Mouse (Mus musculus): ENCODE data around the gene Pcx. TPM values are rescaled to one million over a fixed set of nuclear protein-coding genes. Genes with fewer than 3 reads are reported as not detected.

Pcx gene
- total RNA-seq, 4 experiments from 2014 or later, result 38.8 to 58.2 (median 43.9) TPM

- DNase-seq (ENCODE audit: low spot score), result no peak
Observed at GRCm38 (mm10) chr19:4496535-4497262, 13.6 kb upstream of the Pcx start.

DNA sequence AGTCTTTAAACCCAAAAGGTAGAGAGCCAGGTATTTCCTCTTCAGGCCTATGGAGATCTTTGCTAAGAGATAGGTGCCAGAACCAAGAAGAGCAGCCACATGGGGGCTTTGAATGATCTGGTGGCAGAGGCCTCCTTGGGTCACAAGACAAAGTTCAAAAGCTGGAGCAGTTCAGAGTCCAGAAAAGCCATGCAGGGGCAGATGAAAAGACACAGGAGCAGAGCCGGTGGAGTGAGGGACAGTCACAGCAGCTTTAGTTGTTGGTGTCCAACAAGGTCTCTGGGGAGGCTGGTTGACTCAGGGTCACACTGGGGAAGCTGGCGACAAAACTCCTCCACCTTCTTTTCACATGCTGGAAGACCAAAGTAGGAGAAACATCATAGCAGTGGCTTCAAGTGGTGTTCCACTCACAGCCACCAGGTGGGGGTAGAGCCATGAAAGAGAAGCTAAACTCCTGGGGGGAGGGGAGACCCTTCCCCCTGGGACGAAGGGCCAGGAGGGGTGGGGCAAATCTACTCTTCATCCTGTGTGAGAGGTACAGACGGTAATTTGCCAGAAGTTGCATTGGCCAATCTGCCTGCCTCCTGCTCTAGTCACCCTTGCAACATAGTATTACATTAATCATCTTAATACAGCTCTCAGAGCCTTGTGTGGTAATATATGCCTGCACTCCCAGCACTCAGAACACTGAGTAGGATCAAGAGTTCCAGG, 12.9 kb upstream of the Pcx start:
- peak; percentile 36 for DNase-seq (ENCODE audit: low spot score)

- no peak for DNase-seq (ENCODE audit: low spot score)
Observed at GRCm38 (mm10) chr19:4498062-4498933, 12.0 kb upstream of the Pcx start, which contains the start of gene 2010003K11Rik. 2010003K11Rik (minus strand) TSS chr19:4498583.

- no peak for DNase-seq (ENCODE audit: low spot score)
Observed at GRCm38 (mm10) chr19:4502701-4503100, 7.6 kb upstream of the Pcx start.

- no peak for DNase-seq (ENCODE audit: low spot score)
Observed at GRCm38 (mm10) chr19:4504830-4505229, 5.4 kb upstream of the Pcx start.

DNA sequence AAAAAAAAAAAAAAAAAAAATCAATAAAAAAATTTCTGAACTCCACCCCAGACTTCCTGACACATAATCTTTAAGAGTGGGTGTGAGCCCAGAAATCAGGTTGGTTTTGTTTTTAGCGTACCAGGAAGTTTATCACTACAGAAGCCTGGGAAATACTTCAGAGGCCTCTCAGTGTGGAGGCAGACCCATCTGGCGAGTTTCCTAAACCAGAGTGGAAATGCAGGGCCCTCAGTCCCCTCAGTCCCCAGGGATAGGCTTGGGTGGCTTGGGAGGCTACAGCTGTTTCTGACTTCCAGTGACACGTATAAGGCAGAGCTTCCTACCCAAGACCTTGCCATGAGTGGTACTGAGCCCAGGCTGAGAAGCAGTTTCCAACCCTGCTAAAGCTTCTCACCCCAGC, 2.5 kb upstream of the Pcx start:
- DNase-seq (ENCODE audit: low spot score), result no peak

DNA sequence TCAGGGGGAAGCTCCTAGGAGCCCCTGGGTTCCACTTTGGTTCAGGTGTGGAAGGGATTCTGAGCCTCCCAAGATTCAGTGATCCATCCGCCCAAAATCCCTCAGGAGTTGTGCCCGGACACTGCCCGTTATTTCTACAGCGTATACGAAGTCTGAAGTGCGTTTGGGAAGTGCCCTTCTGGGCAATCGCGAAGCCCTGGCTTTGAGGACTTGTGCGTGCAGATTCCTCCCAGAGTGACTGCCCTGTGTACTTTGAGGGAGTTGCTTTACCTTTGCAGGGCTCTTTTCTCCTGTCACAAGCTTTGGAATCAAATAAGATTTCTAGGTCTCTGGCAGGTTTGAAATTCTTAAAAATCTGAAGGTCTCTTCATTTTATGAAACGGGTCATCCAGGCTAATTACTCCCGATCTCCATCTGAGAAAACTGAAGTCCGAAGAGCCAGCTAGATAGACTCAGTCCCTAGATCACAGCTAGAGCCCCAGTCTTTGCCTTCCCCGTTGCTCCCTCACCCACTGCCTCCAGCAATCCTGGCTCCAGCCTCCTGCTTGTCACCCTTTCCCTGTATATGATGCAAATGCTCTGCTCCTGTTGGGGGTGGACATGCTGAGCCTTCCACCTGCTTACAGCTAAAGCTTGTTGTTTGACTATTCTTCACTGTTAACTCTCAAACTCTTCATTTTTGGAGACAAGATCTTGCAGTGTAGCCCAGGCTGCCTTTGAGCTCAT, 1.0 kb downstream of the Pcx start:
- DNase-seq (ENCODE audit: low spot score), result no peak

DNA sequence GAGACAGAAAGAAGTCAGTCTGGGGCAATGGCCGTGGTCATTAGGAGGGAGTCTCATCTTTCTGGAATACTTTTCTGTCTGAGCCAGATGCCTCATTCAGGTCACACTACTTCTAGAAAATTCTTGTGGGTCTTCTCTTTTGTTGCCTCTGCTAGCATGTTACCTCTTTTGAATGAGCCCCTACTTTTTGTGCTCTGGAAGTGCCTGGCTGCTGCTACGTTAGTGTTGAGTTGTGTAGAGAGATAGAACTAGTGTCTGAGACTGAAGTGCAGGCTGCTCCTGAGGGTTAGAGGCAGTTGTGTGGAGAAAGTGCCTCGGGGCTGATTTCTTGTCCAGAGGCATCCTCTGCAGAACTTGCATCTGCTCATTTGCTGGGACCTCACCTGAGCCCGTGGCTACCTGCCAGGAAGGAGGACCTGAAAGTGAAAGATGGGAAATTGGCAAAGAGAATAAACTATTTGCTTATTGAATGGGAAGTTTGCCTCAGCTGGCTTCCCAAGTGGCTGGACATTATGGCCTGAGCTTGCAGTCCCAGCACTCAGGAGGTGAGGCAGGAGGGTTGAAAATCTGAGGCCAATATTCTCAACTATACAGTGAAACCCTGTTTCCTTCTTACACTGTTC, 3.1 kb downstream of the Pcx start:
- no peak for DNase-seq (ENCODE audit: low spot score)

- DNase-seq (ENCODE audit: low spot score), result no peak
Observed at GRCm38 (mm10) chr19:4515746-4516145, 5.5 kb downstream of the Pcx start.

DNA sequence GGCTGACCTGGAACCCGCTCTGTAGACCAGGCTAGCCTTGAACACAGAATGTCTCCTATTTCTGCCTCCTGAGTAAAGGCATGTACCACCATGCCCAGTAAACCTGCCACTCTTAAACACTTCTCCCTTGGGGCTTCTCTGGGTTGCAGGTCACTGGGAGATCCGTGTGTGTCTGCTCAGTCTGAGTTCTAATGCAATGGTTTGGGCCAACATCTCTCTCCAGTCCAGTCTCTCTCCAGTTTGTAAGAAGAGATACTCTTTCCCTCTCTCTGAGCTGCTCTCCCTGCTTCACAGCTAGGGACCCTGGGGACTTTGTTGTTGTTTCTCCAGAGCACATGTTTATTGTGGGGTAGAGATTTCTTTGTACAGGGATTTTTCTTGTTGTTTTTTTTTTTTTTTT, 6.0 kb downstream of the Pcx start:
- DNase-seq (ENCODE audit: low spot score), result no peak

GRCm38 (mm10) chr19:4517483-4517882, 7.2 kb downstream of the Pcx start:
- no peak for DNase-seq (ENCODE audit: low spot score)

GRCm38 (mm10) chr19:4521426-4522050, 11.3 kb downstream of the Pcx start:
- DNase-seq (ENCODE audit: low spot score), result no peak

DNA sequence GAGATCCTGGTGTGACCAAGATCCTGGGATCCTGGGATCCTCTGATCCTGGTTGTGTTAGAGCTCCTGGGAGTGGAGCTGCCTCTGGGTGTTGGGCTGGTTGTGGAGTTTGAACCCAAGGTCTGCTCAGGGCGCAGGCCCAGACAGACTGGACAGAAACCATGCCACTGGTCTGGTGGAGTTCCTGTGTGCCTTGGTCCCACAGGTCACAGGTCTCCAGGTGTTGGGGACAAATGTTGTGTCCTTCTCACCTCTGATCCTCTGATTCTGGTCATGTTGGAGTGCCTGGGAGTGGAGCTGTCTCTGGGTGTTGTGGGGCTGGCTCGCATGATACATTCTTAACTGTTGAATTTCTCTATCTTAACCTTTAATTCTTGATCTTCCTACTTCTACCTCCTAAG, 24.4 kb downstream of the Pcx start:
- DNase-seq (ENCODE audit: low spot score), result no peak

- DNase-seq (ENCODE audit: low spot score), result no peak
Observed at GRCm38 (mm10) chr19:4535922-4536321, 25.6 kb downstream of the Pcx start.

- no peak for DNase-seq (ENCODE audit: low spot score)
Observed at GRCm38 (mm10) chr19:4536606-4537005, 26.3 kb downstream of the Pcx start.

- no peak for DNase-seq (ENCODE audit: low spot score)
Observed at GRCm38 (mm10) chr19:4540263-4540662, 30.0 kb downstream of the Pcx start.

DNA sequence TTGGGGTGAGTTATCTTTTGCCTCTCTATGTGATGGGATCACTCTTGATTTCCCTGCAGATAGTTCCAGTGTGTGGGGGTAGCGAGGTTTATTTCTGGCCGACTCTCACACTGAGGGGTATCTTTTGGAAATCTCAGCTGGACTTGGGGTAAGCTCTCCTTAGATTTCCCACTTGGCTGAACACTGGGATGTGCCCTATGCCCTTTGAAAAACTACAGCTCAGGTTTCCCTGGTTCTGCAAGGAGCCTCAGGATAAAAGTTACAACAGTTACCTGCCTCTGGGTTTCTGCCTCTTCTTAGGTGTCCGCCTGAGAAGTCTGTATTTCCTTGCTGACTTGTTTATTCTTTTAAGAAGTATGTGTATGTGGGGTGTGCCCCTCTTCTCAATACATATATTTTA, 30.7 kb downstream of the Pcx start:
- DNase-seq (ENCODE audit: low spot score), result no peak

DNA sequence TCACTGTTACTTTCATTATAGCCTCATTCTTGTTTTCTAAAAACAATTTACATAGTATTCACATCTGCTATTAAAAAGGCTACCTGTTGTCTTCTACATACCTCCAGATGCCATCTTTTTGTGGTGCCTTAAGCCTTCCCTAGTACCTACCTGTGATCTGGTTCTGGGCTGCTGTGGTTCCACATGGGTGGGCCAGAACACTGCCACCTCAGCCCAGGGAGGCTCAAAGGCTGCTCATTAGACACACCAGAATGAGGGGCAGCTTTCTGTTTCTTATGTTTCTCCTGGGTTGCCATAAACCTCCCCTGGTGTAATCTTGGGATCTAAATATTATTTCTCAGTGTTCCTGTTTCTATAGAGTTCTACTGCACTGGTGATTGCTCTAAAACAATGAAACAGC, 31.8 kb downstream of the Pcx start:
- no peak for DNase-seq (ENCODE audit: low spot score)

DNA sequence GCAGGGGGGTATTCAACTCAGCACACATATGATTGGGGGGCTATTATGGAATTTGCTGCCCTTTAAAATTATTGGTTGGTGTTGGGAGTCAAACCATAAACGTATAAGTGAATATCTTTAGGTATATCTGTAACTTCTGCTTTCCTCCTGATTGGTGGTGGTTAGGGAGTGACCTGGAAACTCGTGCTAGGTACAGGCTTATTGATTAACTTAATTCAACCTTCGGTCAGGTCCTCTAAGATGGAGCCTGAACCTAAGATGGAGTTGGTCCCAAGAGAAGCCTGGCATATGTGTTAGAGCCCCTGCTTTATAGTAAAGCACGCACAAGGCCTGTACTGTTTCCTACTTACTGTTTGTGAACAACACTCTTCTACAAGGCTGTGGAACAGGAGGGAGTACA, 34.8 kb downstream of the Pcx start:
- DNase-seq (ENCODE audit: low spot score), result no peak

DNA sequence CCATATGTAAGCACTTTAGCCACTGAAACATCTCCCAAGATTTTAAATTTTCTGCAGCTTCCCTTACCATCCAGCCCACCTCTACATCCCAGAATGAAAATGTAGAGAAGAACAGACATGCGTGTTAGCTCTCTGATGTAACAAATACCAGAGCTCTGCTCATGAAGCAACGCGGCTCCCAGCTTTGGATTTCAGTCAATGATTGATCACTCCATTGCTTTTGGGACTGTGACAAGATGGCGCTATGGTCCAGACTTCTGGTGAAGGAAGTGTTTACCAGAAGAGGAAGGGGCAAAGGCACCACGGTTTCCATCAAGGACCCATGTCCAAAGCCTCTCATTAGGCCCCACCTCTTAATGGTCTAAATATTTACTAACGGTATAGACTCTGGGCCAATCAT, 35.6 kb downstream of the Pcx start:
- no peak for DNase-seq (ENCODE audit: low spot score)

DNA sequence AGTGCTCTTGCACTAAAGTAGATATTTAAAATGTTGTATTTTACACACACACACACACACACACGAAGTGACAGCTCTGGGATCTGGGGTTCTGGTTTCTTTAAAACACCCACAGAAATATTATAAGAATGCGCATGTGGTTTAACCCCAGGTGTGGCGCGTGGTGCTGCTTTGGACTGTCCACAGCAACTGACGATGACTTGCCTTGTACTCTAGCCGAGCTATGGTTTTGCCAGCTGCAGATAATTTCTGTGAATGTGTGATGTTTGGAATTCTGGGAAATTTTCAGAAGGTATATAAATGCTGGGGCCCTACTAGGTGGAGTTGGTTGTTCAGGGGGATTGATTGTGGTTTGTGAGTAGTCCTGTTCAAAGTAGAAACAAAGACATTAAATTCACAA, 37.5 kb downstream of the Pcx start:
- DNase-seq (ENCODE audit: low spot score), result no peak

All from heart, adult 8-10 months (tissue).